Mouse (Mus musculus): ENCODE measurements around the gene Arid2. TPM values are rescaled to one million over a fixed set of nuclear protein-coding genes. Genes with fewer than 3 reads are reported as not detected.

Arid2 gene
- total RNA-seq, 2 experiments from 2014 or later: 31.9 to 34.5 TPM

DNA sequence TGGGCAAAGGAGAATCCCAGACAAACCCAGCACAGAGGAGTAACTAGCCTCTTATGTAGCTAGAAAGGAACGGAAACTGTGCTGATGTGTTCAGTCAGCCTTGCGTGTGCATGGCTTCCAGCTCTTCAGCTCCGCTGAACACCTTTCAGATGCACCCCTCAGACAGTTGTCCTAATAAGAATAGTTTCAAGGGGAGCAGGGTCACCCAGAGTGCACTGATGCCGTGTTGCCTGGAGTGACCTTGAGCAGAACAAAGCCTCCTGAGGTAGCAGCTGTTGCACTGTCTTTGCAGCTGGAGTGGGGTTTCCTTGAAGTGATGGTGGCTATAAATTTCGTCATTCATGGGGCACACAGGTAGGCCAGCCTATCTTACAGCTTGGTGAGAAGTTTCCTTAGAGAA is 46.0 kb downstream of the Arid2 start:
- no peak for DNase-seq
- intact Hi-C loops (cut with DNase I): no loop called here

GRCm38 (mm10) chr15:96340924-96341323 is 53.6 kb downstream of the Arid2 start:
- intact Hi-C loops (cut with DNase I): no loop called here
- no peak for DNase-seq

DNA sequence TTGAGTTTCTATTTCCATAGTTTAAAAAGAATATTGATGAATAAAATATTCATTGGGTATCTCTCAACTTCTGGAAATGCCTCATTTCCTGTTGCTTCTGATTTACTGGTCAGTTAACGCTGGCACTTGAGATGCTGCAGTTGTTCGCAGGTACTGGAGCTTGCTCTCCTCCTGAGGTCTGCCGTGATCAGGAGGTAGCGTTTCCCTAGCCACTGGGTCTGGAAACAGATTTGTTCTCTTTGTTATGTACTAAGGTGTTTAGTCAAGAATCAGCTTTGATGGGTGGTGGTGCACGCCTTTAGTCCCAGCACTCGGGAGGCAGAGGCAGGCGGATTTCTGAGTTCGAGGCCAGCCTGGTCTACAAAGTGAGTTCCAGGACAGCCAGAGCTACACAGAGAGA is 54.8 kb downstream of the Arid2 start:
- no peak for DNase-seq
- intact Hi-C loops (cut with DNase I): no loop called here

GRCm38 (mm10) chr15:96342871-96343270 is 55.6 kb downstream of the Arid2 start:
- intact Hi-C loops (cut with DNase I): no loop called here
- no peak for DNase-seq

DNA sequence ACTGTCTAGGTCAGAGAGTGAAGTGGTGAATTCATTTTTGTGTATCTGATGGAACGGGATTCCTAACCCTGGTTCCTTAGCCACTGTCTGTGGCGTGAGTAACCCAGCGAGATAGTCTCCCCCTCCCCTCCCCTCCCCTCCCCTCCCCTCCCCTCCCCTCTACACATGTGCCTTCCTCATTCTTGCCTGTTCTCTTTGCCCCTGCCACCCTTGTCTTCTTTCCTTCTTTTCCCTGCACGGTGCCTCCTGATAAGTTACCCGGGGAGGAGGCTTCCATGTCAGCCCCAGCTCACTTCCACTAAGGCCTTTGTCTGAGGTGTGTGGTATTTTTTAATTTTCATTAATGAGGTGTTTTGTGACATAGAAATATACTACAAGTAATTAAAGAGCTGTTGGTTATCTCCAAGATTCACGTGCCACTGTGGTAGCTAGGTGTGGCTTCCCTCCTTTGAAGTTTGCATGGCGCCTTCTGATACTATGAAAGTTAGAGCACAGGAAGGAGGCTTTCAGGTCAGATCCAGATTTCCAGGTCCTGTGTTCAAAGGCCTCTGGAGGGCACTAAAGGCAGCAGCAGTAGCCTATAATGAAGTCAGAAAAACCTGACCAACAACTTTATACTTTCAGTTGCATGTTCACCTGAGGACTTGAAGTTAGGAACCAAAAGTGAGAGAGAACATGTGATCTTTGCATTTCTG is 57.4 kb downstream of the Arid2 start:
- intact Hi-C loops (cut with DNase I): no loop called here
- DNase-seq: no peak

GRCm38 (mm10) chr15:96345312-96345849 is 58.1 kb downstream of the Arid2 start:
- peak in 1 of 2 experiments; percentile 16 for DNase-seq
- intact Hi-C loops (cut with DNase I): no loop called here

- no peak for DNase-seq
- intact Hi-C loops (cut with DNase I): loop anchor here (5.0 kb wide), 1 partner anchor 64 kb away; the partner anchor contains the start of gene Arid2
Observed at GRCm38 (mm10) chr15:96351432-96351831, 64.1 kb downstream of the Arid2 start.

DNA sequence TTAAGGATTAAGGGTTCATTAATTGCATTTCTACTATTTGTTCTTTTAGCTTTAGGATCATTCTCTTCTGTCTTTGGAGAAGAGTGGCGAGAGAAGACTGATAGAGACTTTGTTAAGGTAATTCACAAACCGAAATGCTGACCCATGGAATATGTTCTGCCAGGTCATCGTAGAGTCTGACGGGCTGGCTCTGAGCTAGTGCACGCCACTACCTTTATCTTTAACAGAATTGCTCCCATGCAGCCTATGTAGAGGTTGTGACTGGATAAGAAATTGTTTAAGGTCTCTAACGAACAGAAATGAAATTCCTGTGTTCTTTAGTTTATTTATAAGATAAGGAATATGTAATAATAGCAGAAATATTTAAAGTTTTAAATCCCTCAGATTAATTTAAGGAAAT is 71.6 kb downstream of the Arid2 start:
- no peak for DNase-seq
- intact Hi-C loops (cut with DNase I): no loop called here

DNA sequence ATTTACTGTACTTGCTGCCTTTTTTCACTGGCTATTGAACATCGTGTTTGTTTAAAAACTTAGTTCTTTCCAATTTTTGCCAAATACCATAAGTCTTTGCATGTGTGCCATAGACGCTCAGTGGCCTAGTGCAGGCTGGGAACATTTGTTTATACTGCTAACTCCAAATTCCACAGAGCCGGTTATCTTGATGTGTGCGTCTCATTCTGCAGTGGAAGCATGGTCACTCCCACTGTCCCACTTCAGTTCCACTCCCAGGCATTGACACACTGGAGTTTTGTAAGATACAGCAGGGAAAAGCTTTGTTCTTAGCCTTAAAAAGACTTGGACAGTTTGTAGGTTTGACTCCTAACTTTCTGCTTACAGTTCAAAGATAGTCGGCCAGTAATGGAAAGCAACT is 73.3 kb downstream of the Arid2 start:
- no peak for DNase-seq
- intact Hi-C loops (cut with DNase I): no loop called here

DNA sequence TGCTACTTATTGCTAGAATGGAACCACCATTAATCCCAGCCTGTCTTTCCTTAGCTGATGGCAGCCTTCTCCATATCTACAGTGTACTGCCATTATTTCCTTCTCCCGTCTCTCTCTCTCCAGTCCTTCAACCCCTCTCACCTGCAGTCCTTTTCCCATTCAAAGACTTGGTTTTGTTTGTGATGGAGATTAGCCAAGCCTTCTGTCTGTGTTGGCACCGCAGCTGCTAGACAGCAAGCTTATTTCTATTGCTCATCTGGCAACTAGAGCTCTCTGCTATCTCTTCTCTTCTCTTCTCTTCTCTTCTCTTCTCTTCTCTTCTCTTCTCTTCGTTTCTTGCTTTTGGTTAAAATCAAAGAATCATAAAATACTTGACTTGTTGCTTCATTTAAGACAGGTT is 78.0 kb downstream of the Arid2 start:
- intact Hi-C loops (cut with DNase I): no loop called here
- DNase-seq: no peak

GRCm38 (mm10) chr15:96366176-96366963 is 79.1 kb downstream of the Arid2 start:
- DNase-seq: no peak
- intact Hi-C loops (cut with DNase I): no loop called here

- no peak for DNase-seq
- intact Hi-C loops (cut with DNase I): no loop called here
Observed at GRCm38 (mm10) chr15:96371311-96371710, 84.0 kb downstream of the Arid2 start.

DNA sequence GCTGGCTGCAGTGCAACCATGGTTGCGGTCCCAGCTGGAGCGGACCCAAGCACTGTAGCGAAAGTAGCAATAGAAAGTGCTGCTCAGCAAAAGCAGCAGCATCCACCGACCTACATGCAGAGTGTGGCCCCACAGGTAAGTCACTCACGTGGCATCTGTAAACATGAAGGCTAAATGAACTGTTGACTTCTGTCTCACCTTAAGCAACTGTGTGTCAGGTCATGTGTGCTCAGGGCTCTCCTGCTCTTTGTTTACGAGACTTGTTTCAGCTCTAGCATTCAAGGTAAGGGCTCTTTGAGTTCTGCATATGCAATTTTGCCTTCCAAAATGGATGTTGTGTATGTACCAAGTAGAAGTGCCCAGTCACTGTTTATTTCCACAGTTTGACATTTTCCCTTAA is 85.3 kb downstream of the Arid2 start:
- no peak for DNase-seq
- intact Hi-C loops (cut with DNase I): no loop called here

DNA sequence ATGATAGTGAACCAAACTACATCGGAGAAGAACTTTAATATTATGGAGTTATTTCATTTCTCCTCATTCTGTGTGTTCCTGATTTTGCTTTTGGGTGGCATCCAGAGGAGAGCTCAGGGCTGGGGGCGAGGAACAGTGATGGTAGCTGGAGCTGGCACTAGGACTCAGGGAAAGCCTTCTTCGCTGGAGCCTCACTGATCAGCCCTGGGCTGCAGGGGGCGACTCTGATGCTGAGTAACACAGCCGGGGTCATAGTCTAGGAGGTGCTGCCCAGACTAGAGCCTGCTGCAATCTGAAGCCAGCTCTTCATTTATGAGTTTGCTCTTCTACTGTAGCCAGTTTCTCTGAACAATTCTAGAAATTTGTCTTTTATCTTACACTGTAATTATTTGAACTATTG is 85.8 kb downstream of the Arid2 start:
- intact Hi-C loops (cut with DNase I): no loop called here
- DNase-seq: no peak

- intact Hi-C loops (cut with DNase I): no loop called here
- DNase-seq: no peak
Observed at GRCm38 (mm10) chr15:96376214-96376613, 88.9 kb downstream of the Arid2 start.

- DNase-seq: peak; percentile 25 to 51
- intact Hi-C loops (cut with DNase I): no loop called here
Observed at GRCm38 (mm10) chr15:96377263-96377662, 89.9 kb downstream of the Arid2 start.

DNA sequence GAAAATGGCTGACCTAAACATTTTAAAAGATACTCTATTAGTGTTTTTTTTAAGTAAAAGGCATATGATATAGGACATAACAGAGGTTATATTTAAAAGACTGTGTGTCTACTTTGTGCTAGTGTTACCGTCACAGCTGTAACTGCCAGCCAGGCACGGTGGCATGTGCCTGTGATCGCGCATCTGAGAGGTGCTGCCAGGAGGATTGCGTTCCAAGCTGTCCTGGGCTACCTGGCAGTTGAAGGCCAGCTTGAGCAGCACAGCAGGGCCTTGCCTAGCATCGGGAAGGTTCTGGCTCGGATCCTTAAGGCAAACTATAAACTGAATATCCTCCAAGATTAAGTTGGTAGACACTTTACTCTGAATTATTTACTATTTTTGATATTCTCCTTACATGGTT is 90.4 kb downstream of the Arid2 start:
- peak; percentile 7 to 15 for DNase-seq
- intact Hi-C loops (cut with DNase I): no loop called here

DNA sequence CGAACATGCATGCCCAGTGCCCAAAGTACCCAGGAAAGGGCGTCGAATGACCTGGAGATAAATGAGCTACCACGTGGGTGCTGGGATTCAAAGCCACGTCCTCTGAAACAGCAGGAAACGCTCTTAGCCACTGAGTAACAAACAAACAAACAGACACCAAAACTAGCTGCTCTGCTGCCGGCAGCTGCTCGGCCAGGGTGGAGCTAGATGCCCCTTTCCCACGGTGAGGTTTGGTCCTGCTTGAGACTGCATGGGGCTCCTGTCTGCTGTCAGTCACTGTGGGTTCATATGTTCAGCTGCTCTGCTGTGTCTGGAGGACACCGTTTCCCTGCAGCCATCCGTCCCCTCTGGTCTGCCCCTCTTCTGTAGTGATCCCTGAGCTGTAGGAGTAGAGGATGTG is 94.9 kb downstream of the Arid2 start:
- intact Hi-C loops (cut with DNase I): no loop called here
- DNase-seq: no peak

DNA sequence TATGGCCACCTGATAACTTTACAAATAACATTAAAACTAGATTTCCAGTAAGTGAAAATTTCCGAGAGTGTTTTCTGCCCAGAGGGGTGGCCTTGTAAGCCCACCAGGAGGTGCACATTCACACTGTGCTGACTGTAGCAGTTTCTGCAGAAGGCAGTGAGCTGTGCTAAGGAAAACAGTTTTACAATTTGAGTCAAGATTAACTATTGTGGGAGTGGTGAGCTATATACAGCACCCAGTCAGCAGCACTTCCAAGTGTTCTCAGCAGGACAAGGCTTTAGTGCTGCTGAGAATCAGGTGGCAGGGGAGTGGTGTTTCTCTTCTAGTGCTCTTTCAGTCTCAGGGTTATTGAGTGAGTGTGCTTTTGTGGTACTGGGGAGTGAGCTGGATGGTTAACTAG is 101.2 kb downstream of the Arid2 start:
- intact Hi-C loops (cut with DNase I): no loop called here

DNA sequence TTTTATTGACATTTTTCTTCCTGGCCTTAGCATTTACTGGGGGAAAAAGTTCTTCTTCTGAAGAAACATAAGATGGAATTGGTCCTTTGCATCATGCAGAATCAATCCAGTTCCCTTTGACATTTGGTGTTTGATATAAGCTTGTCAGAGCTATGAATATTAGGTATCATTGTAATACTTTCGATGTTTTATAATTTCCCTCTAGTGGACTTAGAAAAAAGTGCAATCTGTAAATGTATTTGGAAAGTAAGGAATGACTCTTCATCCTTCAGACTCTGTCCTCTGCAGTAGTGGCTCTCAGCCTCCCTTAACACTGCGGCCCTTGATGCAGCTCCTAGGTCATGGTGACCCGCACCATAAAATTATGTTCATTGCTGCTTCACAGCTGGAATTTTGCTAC is 105.6 kb downstream of the Arid2 start:
- intact Hi-C loops (cut with DNase I): loop anchor here (10.0 kb wide), 1 partner anchor 628 kb away; no protein-coding TSS in a partner anchor

More for the DNA sequence above, 101.2 kb downstream of the Arid2 start:
- DNase-seq: no peak

GRCm38 (mm10) chr15:96395071-96395470 is 107.8 kb downstream of the Arid2 start:
- no peak for DNase-seq
- intact Hi-C loops (cut with DNase I): loop anchor here (10.0 kb wide), 1 partner anchor 630 kb away; no protein-coding TSS in a partner anchor

More for the DNA sequence above, 105.6 kb downstream of the Arid2 start:
- DNase-seq: no peak
